Mouse (Mus musculus): ENCODE results near the gene Ankrd35. TPM values are rescaled to one million over a fixed set of nuclear protein-coding genes. Genes with fewer than 3 reads are reported as not detected.
A peak's percentile ranks its signal among the peaks of the same experiment; 100 is the strongest.

The Ankrd35 gene
- polyA plus RNA-seq (2016; fragmentation: Nextera tagmentation; extraction: Ambion mirVana), result 0.55 and 0.65 TPM in 2 replicates

GRCm38 (mm10) chr3:96669727-96670468 is at the start of gene Ankrd35:
Gene Ankrd35 (plus strand): TSS chr3:96670131.
- peaks cover 8% of the 10 kb centered on the region for H3K27me3 ChIP-seq (replicated peaks)
- no peak within 1 kb of the TSS for H3K27ac ChIP-seq
- WGBS, result 5% methylated on average over 35 of the region's 35 CpGs
- peak within 1 kb of the TSS; percentile 65 for H3K4me2 ChIP-seq (replicated peaks)
- H3K9me3 ChIP-seq, result no peaks in the 10 kb centered on the region
- H3K4me3 ChIP-seq, result peak within 1 kb of the TSS; percentile 32
- no peaks in the 10 kb centered on the region for H3K36me3 ChIP-seq
- ATAC-seq (ENCODE audit: low FRiP score, low read depth), result peak; percentile 86
- H3K4me1 ChIP-seq, result peaks cover 4% of the 10 kb centered on the region; the same call in 1 of the 2 replicates
- H3K9ac ChIP-seq, result peak within 1 kb of the TSS; percentile 29; the same call in 1 of the 2 replicates

- H3K27me3 ChIP-seq (replicated peaks), result no peaks in the 10 kb centered on the region
- WGBS, result 92% methylated on average over 4 of the region's 4 CpGs
- H3K9me3 ChIP-seq, result no peaks in the 10 kb centered on the region
- peaks cover 67% of the 10 kb centered on the region for H3K36me3 ChIP-seq
- H3K27ac ChIP-seq, result no peak overlapping the region
- no peak overlapping the region for H3K4me2 ChIP-seq (replicated peaks)
- ATAC-seq (ENCODE audit: low FRiP score, low read depth), result no peak
- H3K4me3 ChIP-seq, result no peak overlapping the region
- H3K4me1 ChIP-seq, result no peaks in the 10 kb centered on the region
- no peak overlapping the region for H3K9ac ChIP-seq
These were observed 46.7 kb upstream of the Ankrd35 start for GRCm38 (mm10) chr3:96623201-96623600.

DNA sequence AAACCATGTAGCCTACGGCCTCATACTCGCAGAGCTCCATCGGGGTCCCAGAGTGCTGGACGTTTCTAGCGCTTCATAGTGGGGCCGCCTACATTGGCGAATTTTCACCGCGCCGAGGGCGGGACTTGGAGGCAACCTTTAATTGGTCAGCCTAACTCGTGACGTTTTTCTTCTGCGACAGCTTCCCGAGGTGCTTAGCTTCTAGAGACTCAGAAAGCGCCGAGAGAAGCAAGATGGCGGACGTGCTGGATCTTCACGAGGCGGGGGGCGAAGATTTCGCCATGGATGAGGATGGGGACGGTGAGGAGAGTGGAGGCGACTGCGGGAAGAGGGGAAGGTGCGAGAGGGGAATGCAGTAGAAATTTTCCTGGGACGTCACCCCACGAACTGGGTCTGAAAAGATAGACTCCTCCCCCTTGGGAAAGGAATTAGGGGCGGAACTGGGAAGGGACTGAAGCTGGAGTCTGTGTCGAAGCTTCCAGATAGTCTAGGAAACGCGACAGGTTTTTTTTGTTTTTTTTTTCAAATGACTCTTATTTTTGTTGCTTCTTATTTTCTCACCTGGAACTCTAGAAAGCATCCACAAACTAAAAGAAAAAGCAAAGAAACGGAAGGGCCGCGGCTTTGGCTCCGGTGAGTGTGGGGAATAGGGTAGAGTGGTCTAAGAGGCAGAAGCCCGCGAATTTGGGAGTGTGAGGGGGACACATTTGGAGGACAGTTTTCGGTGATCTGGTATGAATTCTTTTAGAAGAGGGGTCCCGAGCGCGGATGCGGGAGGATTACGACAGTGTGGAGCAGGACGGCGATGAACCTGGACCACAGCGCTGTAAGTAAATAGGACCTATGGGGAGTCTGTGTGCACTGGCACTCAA is 40.0 kb upstream of the Ankrd35 start, which contains the start of gene Rbm8a:
Rbm8a (plus strand) TSS at position 205 of the 872 bp plus-strand sequence.
- peak; percentile 95 for ATAC-seq (ENCODE audit: low FRiP score, low read depth)
- whole genome bisulfite sequencing, result 1% methylated on average over 48 of the region's 48 CpGs
- Histone ChIP-seq H3K9ac (peak within 1 kb of the TSS; percentile 79), H3K27ac (no peak within 1 kb of the TSS), H3K9me3 (no peaks in the 10 kb centered on the region), H3K36me3 (peaks cover 32% of the 10 kb centered on the region), H3K4me3 (peak within 1 kb of the TSS; percentile 64), H3K4me2 (replicated peaks) (peak within 1 kb of the TSS; percentile 86), H3K27me3 (replicated peaks) (no peaks in the 10 kb centered on the region), H3K4me1 (peaks cover 12% of the 10 kb centered on the region)

DNA sequence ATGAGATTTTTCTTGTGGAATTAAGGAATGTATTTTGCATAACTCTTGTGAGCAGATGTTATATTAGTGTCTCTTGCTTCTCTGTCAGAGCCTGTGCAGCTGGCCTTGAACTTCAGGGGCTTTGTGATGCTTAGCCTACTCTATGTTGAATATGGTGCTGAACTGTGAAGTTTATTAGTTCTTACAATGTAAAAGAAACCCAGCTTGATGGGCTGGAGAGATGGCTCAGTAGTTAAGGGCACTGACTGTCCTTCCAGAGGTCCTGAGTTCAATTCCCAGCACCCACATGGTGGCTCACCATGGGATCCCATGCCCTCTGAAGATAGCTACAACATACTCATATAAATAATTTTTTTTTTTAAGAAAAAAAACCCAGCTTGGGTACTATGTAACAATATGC is 37.9 kb upstream of the Ankrd35 start:
- no peaks in the 10 kb centered on the region for H3K9me3 ChIP-seq
- no peaks in the 10 kb centered on the region for H3K27me3 ChIP-seq (replicated peaks)
- peaks cover 24% of the 10 kb centered on the region for H3K4me1 ChIP-seq
- H3K9ac ChIP-seq, result no peak overlapping the region
- no peak overlapping the region for H3K4me2 ChIP-seq (replicated peaks)
- no peak overlapping the region for H3K4me3 ChIP-seq
- H3K36me3 ChIP-seq, result peaks cover 29% of the 10 kb centered on the region
- ATAC-seq (ENCODE audit: low FRiP score, low read depth), result no peak
- H3K27ac ChIP-seq, result no peak overlapping the region

- Histone ChIP-seq H3K4me1 (peaks cover 24% of the 10 kb centered on the region), H3K9ac (no peak overlapping the region), H3K4me3 (no peak overlapping the region), H3K36me3 (peaks cover 35% of the 10 kb centered on the region), H3K27me3 (replicated peaks) (no peaks in the 10 kb centered on the region), H3K27ac (no peak overlapping the region), H3K4me2 (replicated peaks) (no peak overlapping the region), H3K9me3 (no peaks in the 10 kb centered on the region)
- 79% methylated on average over 1 of the region's 1 CpGs for WGBS
- no peak for ATAC-seq (ENCODE audit: low FRiP score, low read depth)
These were observed 35.9 kb upstream of the Ankrd35 start for GRCm38 (mm10) chr3:96634015-96634414.

DNA sequence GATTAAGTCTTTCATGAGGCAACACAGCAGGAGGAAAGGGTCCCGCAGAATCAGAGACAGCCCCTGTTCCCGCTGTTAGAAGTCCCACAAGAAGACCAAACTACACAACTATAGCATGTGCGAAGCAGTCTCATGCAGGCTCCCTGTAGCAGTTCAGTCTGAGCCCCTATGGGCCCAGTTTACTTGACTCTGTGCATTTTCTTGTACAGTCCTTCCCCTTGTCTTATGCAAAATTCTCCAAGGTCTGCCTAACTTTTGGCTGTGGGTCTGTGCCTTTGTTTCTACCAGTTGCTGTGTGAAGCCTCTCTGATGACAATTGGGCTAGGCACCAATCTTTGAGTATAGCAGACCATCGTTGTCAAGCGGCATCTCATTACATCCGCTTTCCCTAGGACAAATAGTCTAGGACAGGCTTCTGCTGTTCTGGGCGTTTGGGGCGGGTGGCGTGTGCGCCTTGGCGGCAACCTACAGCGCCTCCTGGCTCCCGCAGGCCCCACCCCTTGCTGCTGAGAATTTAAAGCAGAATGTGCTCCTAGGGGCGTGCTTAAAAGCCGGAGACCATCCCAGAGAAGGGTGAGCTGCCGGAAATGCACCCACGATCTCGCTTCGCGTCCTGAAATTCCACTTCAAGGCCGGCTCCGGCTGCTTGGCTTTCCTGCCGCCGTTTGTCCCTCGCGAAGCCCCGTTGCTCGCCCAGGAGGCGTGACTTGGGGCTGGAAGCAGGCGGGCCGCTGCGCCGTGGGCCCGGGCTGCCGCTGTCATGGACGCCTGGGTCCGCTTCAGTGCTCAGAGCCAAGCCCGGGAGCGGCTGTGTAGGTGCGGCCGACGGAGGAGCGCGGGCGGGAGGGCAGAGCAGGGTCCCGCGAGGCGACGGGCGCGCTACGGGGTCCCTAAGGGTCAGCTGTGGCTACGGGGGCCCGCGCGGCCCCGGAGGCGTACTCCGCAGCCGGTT is 34.7 kb upstream of the Ankrd35 start, which contains the start of the genes Pex11b and Gm42957:
Pex11b (plus strand) TSS at position 449 of the 952 bp plus-strand sequence.
Gm42957 (plus strand) TSS at position 547 of the 952 bp plus-strand sequence.
- Histone ChIP-seq H3K36me3 (peaks cover 44% of the 10 kb centered on the region), H3K4me3 (peak within 1 kb of the TSS; percentile 90), H3K9ac (peak within 1 kb of the TSS; percentile 96), H3K4me2 (replicated peaks) (peak within 1 kb of the TSS; percentile 93), H3K27ac (peak within 1 kb of the TSS; percentile 53; the same call in 1 of the 2 replicates), H3K27me3 (replicated peaks) (no peaks in the 10 kb centered on the region), H3K9me3 (no peaks in the 10 kb centered on the region), H3K4me1 (peaks cover 24% of the 10 kb centered on the region)
- WGBS, result 2% methylated on average over 60 of the region's 60 CpGs
- peak; percentile 91 for ATAC-seq (ENCODE audit: low FRiP score, low read depth)

DNA sequence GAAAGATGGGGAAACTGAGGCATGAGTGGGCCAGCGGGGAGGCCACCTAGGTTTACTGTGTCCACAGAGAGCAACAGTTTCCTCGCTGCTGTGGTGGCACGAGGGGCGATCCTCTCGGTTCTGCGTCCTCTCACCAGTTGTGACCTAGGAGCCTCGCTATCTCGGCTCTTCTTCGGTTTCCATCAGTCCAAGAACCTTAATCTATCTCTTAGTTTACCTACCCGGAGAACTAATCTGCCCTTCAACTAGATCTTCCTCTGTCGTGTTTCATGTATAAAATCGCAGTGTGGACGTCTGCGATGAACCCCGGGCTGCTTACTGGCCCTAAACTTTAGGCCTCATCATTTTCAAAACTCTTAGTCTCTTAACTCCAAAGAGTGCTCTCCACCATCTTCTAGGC is 34.0 kb upstream of the Ankrd35 start:
- Histone ChIP-seq H3K27me3 (replicated peaks) (no peaks in the 10 kb centered on the region), H3K9me3 (no peaks in the 10 kb centered on the region), H3K4me3 (peak overlapping the region; percentile 90), H3K4me1 (peaks cover 20% of the 10 kb centered on the region), H3K36me3 (peaks cover 45% of the 10 kb centered on the region), H3K4me2 (replicated peaks) (peak overlapping the region; percentile 93), H3K9ac (peak overlapping the region; percentile 96), H3K27ac (peak overlapping the region; percentile 53; the same call in 1 of the 2 replicates)
- WGBS, result 12% methylated on average over 15 of the region's 15 CpGs
- ATAC-seq (ENCODE audit: low FRiP score, low read depth), result no peak; the same call in 1 of the 2 replicates

- no peak overlapping the region for H3K27ac ChIP-seq
- H3K36me3 ChIP-seq, result peaks cover 42% of the 10 kb centered on the region
- no peaks in the 10 kb centered on the region for H3K27me3 ChIP-seq (replicated peaks)
- H3K4me2 ChIP-seq (replicated peaks), result peak overlapping the region; percentile 93
- peak overlapping the region; percentile 96; the same call in 1 of the 2 replicates for H3K9ac ChIP-seq
- no peak for ATAC-seq (ENCODE audit: low FRiP score, low read depth)
- 77% methylated on average over 11 of the region's 11 CpGs for WGBS
- no peak overlapping the region for H3K4me3 ChIP-seq
- no peaks in the 10 kb centered on the region for H3K9me3 ChIP-seq
- H3K4me1 ChIP-seq, result peaks cover 16% of the 10 kb centered on the region
These were observed 33.5 kb upstream of the Ankrd35 start for GRCm38 (mm10) chr3:96636448-96636847.

GRCm38 (mm10) chr3:96639219-96639618 is 30.7 kb upstream of the Ankrd35 start:
- Histone ChIP-seq H3K27ac (no peak overlapping the region), H3K36me3 (peaks cover 32% of the 10 kb centered on the region), H3K9me3 (no peaks in the 10 kb centered on the region), H3K4me2 (replicated peaks) (no peak overlapping the region), H3K4me1 (peaks cover 16% of the 10 kb centered on the region), H3K4me3 (no peak overlapping the region), H3K27me3 (replicated peaks) (no peaks in the 10 kb centered on the region), H3K9ac (no peak overlapping the region)
- 82% methylated on average over 1 of the region's 1 CpGs for WGBS
- ATAC-seq (ENCODE audit: low FRiP score, low read depth), result no peak

DNA sequence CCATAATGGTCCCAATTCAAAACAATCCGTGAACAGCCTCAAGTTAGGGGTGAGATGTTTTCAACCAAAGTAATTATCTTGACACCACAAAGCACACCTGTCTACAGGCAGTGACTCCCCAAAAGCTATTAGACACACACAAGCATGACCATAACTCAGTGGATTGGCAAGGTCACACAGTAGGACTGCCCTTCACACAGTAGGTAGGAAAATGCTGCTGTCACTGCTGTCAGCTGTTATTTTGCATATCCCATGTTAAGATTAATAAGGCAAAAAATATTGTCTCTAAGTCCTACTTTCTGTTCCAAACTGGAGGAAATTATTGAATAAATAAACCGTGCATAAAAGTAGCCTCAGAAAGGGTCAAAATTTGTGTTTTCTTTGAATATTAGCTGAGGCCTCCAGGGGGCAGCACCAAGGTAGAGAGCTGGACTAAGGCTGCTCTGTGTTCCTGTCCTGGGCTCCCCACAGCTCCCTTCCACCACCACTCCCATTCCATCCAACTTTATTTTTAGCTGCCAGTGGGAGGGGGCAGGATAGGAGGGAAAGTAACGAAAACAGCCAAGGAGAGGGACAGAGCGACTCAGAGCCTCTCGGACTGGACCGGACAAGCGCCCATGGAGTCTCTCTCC is 24.8 kb upstream of the Ankrd35 start, which contains the start of gene Itga10:
Itga10 (plus strand) TSS at position 567 of the 632 bp plus-strand sequence.
- H3K27me3 ChIP-seq (replicated peaks), result no peaks in the 10 kb centered on the region
- H3K9me3 ChIP-seq, result no peaks in the 10 kb centered on the region
- no peak within 1 kb of the TSS for H3K27ac ChIP-seq
- H3K4me1 ChIP-seq, result no peaks in the 10 kb centered on the region
- H3K4me2 ChIP-seq (replicated peaks), result no peak within 1 kb of the TSS
- peaks cover 21% of the 10 kb centered on the region for H3K36me3 ChIP-seq
- H3K4me3 ChIP-seq, result no peak within 1 kb of the TSS
- 66% methylated on average over 7 of the region's 7 CpGs for WGBS
- no peak for ATAC-seq (ENCODE audit: low FRiP score, low read depth)
- no peak within 1 kb of the TSS for H3K9ac ChIP-seq

- no peaks in the 10 kb centered on the region for H3K9me3 ChIP-seq
- H3K27me3 ChIP-seq (replicated peaks), result no peaks in the 10 kb centered on the region
- no peak overlapping the region for H3K4me2 ChIP-seq (replicated peaks)
- H3K4me3 ChIP-seq, result no peak overlapping the region
- 95% methylated on average over 3 of the region's 3 CpGs for WGBS
- no peak overlapping the region for H3K27ac ChIP-seq
- no peak overlapping the region for H3K9ac ChIP-seq
- ATAC-seq (ENCODE audit: low FRiP score, low read depth), result no peak
- no peaks in the 10 kb centered on the region for H3K4me1 ChIP-seq
- H3K36me3 ChIP-seq, result peaks cover 19% of the 10 kb centered on the region
These were observed 22.6 kb upstream of the Ankrd35 start for GRCm38 (mm10) chr3:96647365-96647764.

Data from neural tube, embryonic 12.5 days (tissue).